Mouse (Mus musculus): Measurements from ENCODE around the gene Xylt1. TPM values are rescaled to one million over a fixed set of nuclear protein-coding genes. Genes with fewer than 3 reads are reported as not detected.

Xylt1 gene
- polyA plus RNA-seq (2012; rRNA removed) = 2.3 and 2.5 TPM in 2 replicates

- peak; percentile 72 for DNase-seq (ENCODE audit: low spot score)
These were observed at the start of gene Xylt1 for GRCm38 (mm10) chr7:117380418-117381187. Gene Xylt1, plus strand, starts transcription at chr7:117380979.

- DNase-seq (ENCODE audit: low spot score) = no peak
These were observed 46.8 kb upstream of the Xylt1 start for GRCm38 (mm10) chr7:117333936-117334335.

GRCm38 (mm10) chr7:117356316-117356715 lies 24.5 kb upstream of the Xylt1 start:
- DNase-seq (ENCODE audit: low spot score) = no peak

GRCm38 (mm10) chr7:117357425-117358194 lies 23.2 kb upstream of the Xylt1 start:
- DNase-seq (ENCODE audit: low spot score) = no peak

GRCm38 (mm10) chr7:117361281-117361680 lies 19.5 kb upstream of the Xylt1 start:
- no peak for DNase-seq (ENCODE audit: low spot score)

GRCm38 (mm10) chr7:117362493-117362892 lies 18.3 kb upstream of the Xylt1 start:
- DNase-seq (ENCODE audit: low spot score) = no peak

- no peak for DNase-seq (ENCODE audit: low spot score)
These were observed 12.0 kb upstream of the Xylt1 start for GRCm38 (mm10) chr7:117368647-117369289.

- no peak for DNase-seq (ENCODE audit: low spot score)
These were observed 11.4 kb upstream of the Xylt1 start for GRCm38 (mm10) chr7:117369290-117369941.

- no peak for DNase-seq (ENCODE audit: low spot score)
These were observed 4.9 kb upstream of the Xylt1 start for GRCm38 (mm10) chr7:117375886-117376309.

GRCm38 (mm10) chr7:117377138-117377537 lies 3.6 kb upstream of the Xylt1 start:
- DNase-seq (ENCODE audit: low spot score) = no peak

- DNase-seq (ENCODE audit: low spot score) = no peak
These were observed 752 bp upstream of the Xylt1 start for GRCm38 (mm10) chr7:117380036-117380417.

- no peak for DNase-seq (ENCODE audit: low spot score)
These were observed 606 bp downstream of the Xylt1 start for GRCm38 (mm10) chr7:117381188-117381981.

- no peak for DNase-seq (ENCODE audit: low spot score)
These were observed 1.2 kb downstream of the Xylt1 start for GRCm38 (mm10) chr7:117382006-117382405.

- DNase-seq (ENCODE audit: low spot score) = no peak
These were observed 2.6 kb downstream of the Xylt1 start for GRCm38 (mm10) chr7:117383147-117383940.

- no peak for DNase-seq (ENCODE audit: low spot score)
These were observed 5.6 kb downstream of the Xylt1 start for GRCm38 (mm10) chr7:117386376-117386775.

- no peak for DNase-seq (ENCODE audit: low spot score)
These were observed 7.7 kb downstream of the Xylt1 start for GRCm38 (mm10) chr7:117388284-117388988.

GRCm38 (mm10) chr7:117389048-117389447 lies 8.3 kb downstream of the Xylt1 start:
- DNase-seq (ENCODE audit: low spot score) = no peak

- DNase-seq (ENCODE audit: low spot score) = no peak
These were observed 12.2 kb downstream of the Xylt1 start for GRCm38 (mm10) chr7:117392863-117393569.

GRCm38 (mm10) chr7:117393976-117394375 lies 13.2 kb downstream of the Xylt1 start:
- DNase-seq (ENCODE audit: low spot score) = no peak

Measured in urinary bladder, adult 2 months (tissue).